32 mouse cellular contexts compared by ENCODE assay signal in genomic region chr6:115615983-115616382, GRCm38 (mm10). TPM values are rescaled to one million over a fixed set of nuclear protein-coding genes. Genes with fewer than 3 reads are reported as not detected.
A peak's percentile ranks its signal among the peaks of the same experiment; 100 is the strongest.
DNase-seq lines count a peak whose midpoint lies in the region; ATAC-seq and TF ChIP-seq lines count a peak whose summit lies in the region.
"Had no signal": no experiment of that assay in that cellular context is flagged by ENCODE, and none has a peak within 500 bp of the region (broad histone marks: within the 10 kb centered on the region; RNA-seq: fewer than 3 reads in every experiment).

No protein-coding gene starts in this region.

- TF ChIP-seq CTCF in intestine, postnatal 0 days (IDR thresholded peaks at IDR 0.05; ENCODE audit: low read depth), result peak; percentile 16; the same call in 1 of the 2 replicates
- TF ChIP-seq CTCF in stomach, postnatal 0 days (IDR thresholded peaks at IDR 0.05; ENCODE audit: low read depth), result peak; percentile 8; the same call in 1 of the 2 replicates

- no peaks in the 10 kb centered on the region for H3K27me3 ChIP-seq in intestine, postnatal 0 days (replicated peaks; ENCODE audit: control insufficient read depth, insufficient read depth, low read length)
- H3K27me3 ChIP-seq in intestine, embryonic 16.5 days (replicated peaks; ENCODE audit: control insufficient read depth, insufficient read depth, low read length), result no peaks in the 10 kb centered on the region
- no peaks in the 10 kb centered on the region for H3K27me3 ChIP-seq in stomach, postnatal 0 days (ENCODE audit: control insufficient read depth, insufficient read depth, low read length)
- H3K27me3 ChIP-seq: embryonic facial prominence, embryonic 12.5 days; forebrain, embryonic 15.5 days; heart, embryonic 12.5 days; limb, embryonic 15.5 days; midbrain, embryonic 12.5 days had no signal

- DNase-seq in lung, postnatal 10 days, result peak; percentile 9
- DNase-seq in lung, postnatal 4 days, result no peak
- peak; percentile 53 for DNase-seq in NIH3T3 (ENCODE audit: low read depth)
- no peak for DNase-seq in stomach, postnatal 0 days (ENCODE audit: low spot score)
- no peak for DNase-seq in thymus, postnatal 14 days
- DNase-seq: adrenal gland, adult 8-10 months; cerebellum, adult 8-10 months; cerebellum, postnatal 25 days; gastrocnemius, adult 2 months; gastrocnemius, postnatal 36 days; heart, adult 18-20 months; heart, postnatal 4 days; kidney, adult 2 months; kidney, postnatal 4 days; layer of hippocampus, adult 9-11 months; lung, embryonic 14.5 days; right cerebral cortex, postnatal 4 days; thymus, adult 2 months; thymus, postnatal 4 days had no signal

- no peak overlapping the region for H3K27ac ChIP-seq in intestine, postnatal 0 days (ENCODE audit: low read depth, low read length)
- no peak overlapping the region for H3K27ac ChIP-seq in intestine, embryonic 16.5 days (ENCODE audit: low read length)
- no peak overlapping the region for H3K27ac ChIP-seq in stomach, postnatal 0 days (replicated peaks)
- H3K27ac ChIP-seq: embryonic facial prominence, embryonic 12.5 days; forebrain, embryonic 15.5 days; gastrocnemius, adult 2 months; hindbrain, embryonic 14.5 days; kidney, postnatal 0 days; limb, embryonic 10.5 days; limb, embryonic 15.5 days; liver, embryonic 14.5 days; midbrain, embryonic 12.5 days had no signal

- 0 out of 2 replicates have a peak, but pooled peaks have one; percentile 1 for ATAC-seq in intestine, postnatal 0 days
- no peak for ATAC-seq in intestine, embryonic 16.5 days
- 0 out of 2 replicates have a peak, but pooled peaks have one; percentile 32 for ATAC-seq in stomach, postnatal 0 days (ENCODE audit: low FRiP score, low TSS enrichment)
- ATAC-seq: activated CD4-positive, CD25-positive, alpha-beta regulatory T cell, adult 4 months; forebrain, embryonic 15.5 days; inflammation-experienced regulatory T-cells, adult 6 months had no signal

- no peaks in the 10 kb centered on the region for H3K4me1 ChIP-seq in intestine, postnatal 0 days (replicated peaks; ENCODE audit: control insufficient read depth, insufficient read depth, low read length)
- H3K4me1 ChIP-seq in intestine, embryonic 16.5 days (ENCODE audit: control insufficient read depth, insufficient read depth, low read length), result no peaks in the 10 kb centered on the region
- no peaks in the 10 kb centered on the region for H3K4me1 ChIP-seq in stomach, postnatal 0 days (replicated peaks; ENCODE audit: control insufficient read depth, insufficient read depth)
- H3K4me1 ChIP-seq: embryonic facial prominence, embryonic 12.5 days; forebrain, embryonic 15.5 days; heart, embryonic 12.5 days; limb, embryonic 10.5 days; limb, embryonic 15.5 days; midbrain, embryonic 12.5 days had no signal

- H3K36me3 ChIP-seq in intestine, postnatal 0 days (ENCODE audit: control insufficient read depth, insufficient read depth), result peaks cover 92% of the 10 kb centered on the region
- peaks cover 24% of the 10 kb centered on the region for H3K36me3 ChIP-seq in intestine, embryonic 16.5 days (ENCODE audit: control insufficient read depth, insufficient read depth, low read length)
- peaks cover 40% of the 10 kb centered on the region for H3K36me3 ChIP-seq in stomach, postnatal 0 days (ENCODE audit: control insufficient read depth, insufficient read depth, low read length)

- no peak overlapping the region for H3K9ac ChIP-seq in intestine, postnatal 0 days (ENCODE audit: low read depth, low read length)
- H3K9ac ChIP-seq in intestine, embryonic 16.5 days (ENCODE audit: low read depth, low read length), result no peak overlapping the region
- no peak overlapping the region for H3K9ac ChIP-seq in stomach, postnatal 0 days (ENCODE audit: low read length)
- H3K9ac ChIP-seq: embryonic facial prominence, embryonic 12.5 days; forebrain, embryonic 15.5 days; heart, embryonic 12.5 days; hindbrain, embryonic 14.5 days; limb, embryonic 15.5 days; liver, embryonic 14.5 days; lung, embryonic 14.5 days; midbrain, embryonic 12.5 days had no signal

- no peak overlapping the region for H3K4me3 ChIP-seq in intestine, postnatal 0 days (ENCODE audit: low read depth, low read length)
- H3K4me3 ChIP-seq in intestine, embryonic 16.5 days (ENCODE audit: low read length), result no peak overlapping the region
- H3K4me3 ChIP-seq in stomach, postnatal 0 days (ENCODE audit: low read depth, low read length), result no peak overlapping the region
- H3K4me3 ChIP-seq: embryonic facial prominence, embryonic 12.5 days; forebrain, embryonic 15.5 days; gastrocnemius, adult 2 months; heart, embryonic 12.5 days; limb, embryonic 10.5 days; limb, embryonic 15.5 days; midbrain, embryonic 12.5 days had no signal

- no peak for TF ChIP-seq EP300 in stomach, postnatal 0 days (optimal IDR thresholded peaks at IDR 0.05)

- no peaks in the 10 kb centered on the region for H3K9me3 ChIP-seq in intestine, postnatal 0 days (ENCODE audit: control insufficient read depth)
- H3K9me3 ChIP-seq in intestine, embryonic 16.5 days (ENCODE audit: control insufficient read depth, low read length), result no peaks in the 10 kb centered on the region
- H3K9me3 ChIP-seq in stomach, postnatal 0 days (ENCODE audit: control insufficient read depth, low read length), result no peaks in the 10 kb centered on the region
- H3K9me3 ChIP-seq: embryonic facial prominence, embryonic 12.5 days; forebrain, embryonic 15.5 days; heart, embryonic 12.5 days; limb, embryonic 10.5 days; limb, embryonic 15.5 days; midbrain, embryonic 12.5 days had no signal

- no peak overlapping the region for H3K4me2 ChIP-seq in intestine, postnatal 0 days (replicated peaks; ENCODE audit: low read depth)
- no peak overlapping the region for H3K4me2 ChIP-seq in intestine, embryonic 16.5 days (ENCODE audit: low read depth, low read length)
- no peak overlapping the region for H3K4me2 ChIP-seq in stomach, postnatal 0 days (replicated peaks; ENCODE audit: low read depth)
- H3K4me2 ChIP-seq: embryonic facial prominence, embryonic 12.5 days; forebrain, embryonic 15.5 days; heart, embryonic 12.5 days; hindbrain, embryonic 14.5 days; limb, embryonic 15.5 days; lung, embryonic 14.5 days; midbrain, embryonic 12.5 days had no signal

- WGBS in intestine, postnatal 0 days, result 75% methylated on average over 3 of the region's 3 CpGs
- 85% methylated on average over 3 of the region's 3 CpGs for WGBS in intestine, embryonic 16.5 days
- 71% methylated on average over 3 of the region's 3 CpGs for WGBS in stomach, postnatal 0 days

RNA-seq across cellular contexts. Expression of gene Mkrn2, which starts 14.3 kb away (rescaled TPM):
- polyA plus RNA-seq in intestine, postnatal 0 days (2015; fragmentation: Nextera tagmentation; extraction: Ambion mirVana), result 13.4 and 14.5 TPM in 2 replicates
- polyA plus RNA-seq in intestine, embryonic 16.5 days (2015; fragmentation: Nextera tagmentation; extraction: Ambion mirVana), result 25.6 and 25.9 TPM in 2 replicates
- polyA plus RNA-seq in stomach, postnatal 0 days (2015; fragmentation: Nextera tagmentation; extraction: Ambion mirVana), result 17.8 and 19.4 TPM in 2 replicates

RNA-seq across cellular contexts. Expression of gene Mkrn2os, which starts 23.6 kb away (rescaled TPM):
- polyA plus RNA-seq in intestine, postnatal 0 days (2015; fragmentation: Nextera tagmentation; extraction: Ambion mirVana), result 107 and 108 TPM in 2 replicates
- polyA plus RNA-seq in intestine, embryonic 16.5 days (2015; fragmentation: Nextera tagmentation; extraction: Ambion mirVana), result 51.3 and 56.2 TPM in 2 replicates
- polyA plus RNA-seq in stomach, postnatal 0 days (2015; fragmentation: Nextera tagmentation; extraction: Ambion mirVana), result 27.4 and 30.5 TPM in 2 replicates

Comparison
In these comparisons a context has a peak if more than half of its experiments do, and no peak if none do; other contexts are left out.
1. DNase-seq: peak in lung, postnatal 10 days (single experiment) and NIH3T3 (single experiment); none in lung, postnatal 4 days (0 of 2), stomach, postnatal 0 days (single experiment) and thymus, postnatal 14 days (single experiment).